Mouse (Mus musculus): Measurements from ENCODE around the gene Pfkp.

- TF ChIP-seq CTCF (IDR thresholded peaks at IDR 0.05; ENCODE audit: borderline replicate concordance, control insufficient read depth, extremely low read depth, insufficient read depth, low read length, poor library complexity): no peak
- TF ChIP-seq POLR2A (IDR thresholded peaks at IDR 0.05; ENCODE audit: control insufficient read depth, extremely low read depth, insufficient read depth, low read length, poor library complexity): no peak
These were observed 9.6 kb downstream of the Pfkp start for GRCm38 (mm10) chr13:6638976-6639375.
